Mouse (Mus musculus): ENCODE results near the gene Camta1.

DNA sequence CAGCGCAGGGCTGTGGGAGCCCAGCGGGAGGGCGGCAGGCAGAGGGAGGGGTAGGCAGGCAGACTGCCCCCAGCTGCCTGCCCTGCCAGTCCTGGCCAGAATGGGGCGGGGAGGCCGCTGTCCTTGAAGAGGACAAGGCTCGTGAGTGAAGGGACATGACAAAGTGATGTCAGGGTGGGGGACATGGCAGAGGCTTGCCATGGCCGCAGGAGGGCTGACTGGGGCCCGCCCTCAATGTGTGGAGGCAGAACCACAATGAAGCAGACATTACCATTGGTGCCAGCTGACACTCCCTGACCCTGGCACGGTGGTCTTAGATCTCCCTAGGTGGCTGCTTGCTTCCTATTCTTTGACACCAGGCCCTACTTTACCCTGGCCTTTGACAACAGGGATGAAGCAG, 635.2 kb downstream of the Camta1 start:
- no peak for TF ChIP-seq CTCF (IDR thresholded peaks at IDR 0.05; ENCODE audit: low read depth)
- no peak for TF ChIP-seq EP300 (IDR thresholded peaks at IDR 0.05; ENCODE audit: low read depth)
